9 mouse cellular contexts compared by ENCODE assay signal in the genomic region with DNA sequence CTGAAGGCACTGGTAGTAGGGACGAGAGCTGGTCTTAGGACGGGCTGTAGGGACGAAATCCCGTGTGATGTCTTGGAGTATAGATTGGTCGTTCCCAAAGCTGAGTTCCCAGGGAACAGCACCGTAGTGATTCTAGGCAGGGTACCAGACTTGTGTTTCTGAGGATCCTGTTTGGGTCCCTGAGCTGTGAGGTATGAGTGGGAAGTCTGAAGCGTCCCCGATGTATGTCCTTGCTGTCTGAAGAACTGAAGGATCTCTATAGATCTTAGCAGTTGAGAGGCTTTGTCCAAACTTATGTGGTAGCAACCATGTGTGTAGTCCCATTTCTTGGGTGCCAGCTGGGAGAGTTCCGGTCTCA. TPM values are rescaled to one million over a fixed set of nuclear protein-coding genes. Genes with fewer than 3 reads are reported as not detected.
A peak's percentile ranks its signal among the peaks of the same experiment; 100 is the strongest.
DNase-seq lines count a peak whose midpoint lies in the region; ATAC-seq and TF ChIP-seq lines count a peak whose summit lies in the region.
"Had no signal": no experiment of that assay in that cellular context is flagged by ENCODE, and none has a peak within 500 bp of the region (broad histone marks: within the 10 kb centered on the region; RNA-seq: fewer than 3 reads in every experiment).

No protein-coding gene starts in this region.

- peak overlapping the region in 1 of 2 experiments; percentile 96; a peak in 2 of 4 replicates for H3K27ac ChIP-seq in heart, embryonic 14.5 days (replicated peaks in 1 of 2; ENCODE audit: control insufficient read depth in 1 of 2, insufficient read depth in 1 of 2, low read depth in 2 of 2, low read length in 2 of 2)
- H3K27ac ChIP-seq in forebrain, embryonic 14.5 days (ENCODE audit: low read depth, low read length): 0 out of 2 replicates have a peak overlapping the region, but pooled peaks have one; percentile 49
- peak overlapping the region; percentile 82 for H3K27ac ChIP-seq in liver, postnatal 0 days (ENCODE audit: low read depth)

- H3K27me3 ChIP-seq in heart, embryonic 14.5 days (ENCODE audit: control insufficient read depth, insufficient read depth, low read length): no peaks in the 10 kb centered on the region
- peaks cover 5% of the 10 kb centered on the region; the same call in 1 of the 2 replicates for H3K27me3 ChIP-seq in E14TG2a.4 (ENCODE audit: insufficient read depth, low read length)
- H3K27me3 ChIP-seq in forebrain, embryonic 14.5 days (replicated peaks; ENCODE audit: control insufficient read depth, insufficient read depth, low read length): no peaks in the 10 kb centered on the region
- no peaks in the 10 kb centered on the region for H3K27me3 ChIP-seq in liver, postnatal 0 days (ENCODE audit: insufficient read depth, low read length)
- H3K27me3 ChIP-seq: Patski had no signal

- peak overlapping the region; percentile 76 for H3K4me2 ChIP-seq in heart, embryonic 14.5 days (ENCODE audit: low read length)
- peak overlapping the region; percentile 70 for H3K4me2 ChIP-seq in forebrain, embryonic 14.5 days (ENCODE audit: low read length)
- H3K4me2 ChIP-seq in liver, postnatal 0 days (ENCODE audit: low read depth, low read length): peak overlapping the region; percentile 94

- no peak for DNase-seq in heart, postnatal 4 days
- DNase-seq in forebrain, embryonic 14.5 days (ENCODE audit: low spot score): no peak
- DNase-seq in liver, postnatal 0 days: no peak
- no peak for DNase-seq in spleen, postnatal 14 days (ENCODE audit: low spot score in 2 of 2)
- no peak for DNase-seq in thymus, postnatal 25 days
- DNase-seq in frontal cortex, adult 2 months (ENCODE audit: extremely low spot score in 1 of 2, low spot score in 1 of 2): no peak

- H3K4me3 ChIP-seq in heart, embryonic 14.5 days (ENCODE audit: control insufficient read depth in 1 of 2, insufficient read depth in 1 of 2, low read depth in 1 of 2, low read length in 2 of 2): peak overlapping the region; percentile 65 to 75
- peak overlapping the region; percentile 90 for H3K4me3 ChIP-seq in E14TG2a.4 (replicated peaks; ENCODE audit: low read length)
- peak overlapping the region; percentile 70 for H3K4me3 ChIP-seq in forebrain, embryonic 14.5 days (ENCODE audit: low read depth, low read length)
- H3K4me3 ChIP-seq in liver, postnatal 0 days (ENCODE audit: low read depth, low read length): peak overlapping the region; percentile 84

- WGBS in heart, embryonic 14.5 days: 9% methylated on average over 9 of the region's 9 CpGs
- WGBS in forebrain, embryonic 14.5 days: 11% methylated on average over 9 of the region's 9 CpGs
- 5% methylated on average over 9 of the region's 9 CpGs for WGBS in liver, postnatal 0 days (ENCODE audit: insufficient replicate concordance)

- H3K9me3 ChIP-seq in heart, embryonic 14.5 days (ENCODE audit: control insufficient read depth, low read length): no peaks in the 10 kb centered on the region
- H3K9me3 ChIP-seq in E14TG2a.4 (ENCODE audit: low read length): no peaks in the 10 kb centered on the region
- H3K9me3 ChIP-seq in forebrain, embryonic 14.5 days (replicated peaks; ENCODE audit: control insufficient read depth, low read length): no peaks in the 10 kb centered on the region
- H3K9me3 ChIP-seq in liver, postnatal 0 days (ENCODE audit: low read length): no peaks in the 10 kb centered on the region

- TF ChIP-seq CTCF in E14TG2a.4 (conservative IDR thresholded peaks at IDR 0.05; ENCODE audit: low read length): no peak
- no peak for TF ChIP-seq CTCF in liver, postnatal 0 days (IDR thresholded peaks at IDR 0.05; ENCODE audit: low read depth)

- peak overlapping the region; percentile 85 for H3K9ac ChIP-seq in heart, embryonic 14.5 days (ENCODE audit: low read length)
- H3K9ac ChIP-seq in forebrain, embryonic 14.5 days (ENCODE audit: low read length): peak overlapping the region; percentile 84
- peak overlapping the region; percentile 67 for H3K9ac ChIP-seq in liver, postnatal 0 days (replicated peaks)

- no peak for TF ChIP-seq EP300 in liver, postnatal 0 days (IDR thresholded peaks at IDR 0.05; ENCODE audit: low read depth)

- H3K36me3 ChIP-seq in heart, embryonic 14.5 days (ENCODE audit: control insufficient read depth, insufficient read depth, low read length): peaks cover 28% of the 10 kb centered on the region
- peaks cover 37% of the 10 kb centered on the region for H3K36me3 ChIP-seq in E14TG2a.4 (ENCODE audit: insufficient read depth, low read length)
- peaks cover 27% of the 10 kb centered on the region for H3K36me3 ChIP-seq in forebrain, embryonic 14.5 days (ENCODE audit: control insufficient read depth, insufficient read depth, low read length)
- peaks cover 23% of the 10 kb centered on the region for H3K36me3 ChIP-seq in liver, postnatal 0 days (replicated peaks; ENCODE audit: insufficient read depth, low read length)

- peak; percentile 3 for ATAC-seq in heart, embryonic 14.5 days (ENCODE audit: insufficient number of reproducible peaks, insufficient read depth, low FRiP score, low read depth)
- ATAC-seq in forebrain, embryonic 14.5 days: no peak
- ATAC-seq in liver, postnatal 0 days: no peak

- peaks cover 4 to 11% of the 10 kb centered on the region in 2 experiments for H3K4me1 ChIP-seq in heart, embryonic 14.5 days (ENCODE audit: control insufficient read depth in 2 of 2, insufficient read depth in 2 of 2, low read length in 2 of 2)
- H3K4me1 ChIP-seq in E14TG2a.4 (replicated peaks; ENCODE audit: low read depth, low read length): peaks cover 36% of the 10 kb centered on the region
- peaks cover 11% of the 10 kb centered on the region for H3K4me1 ChIP-seq in forebrain, embryonic 14.5 days (ENCODE audit: control insufficient read depth, insufficient read depth, low read length)
- H3K4me1 ChIP-seq in liver, postnatal 0 days (ENCODE audit: insufficient read depth): peaks cover 28% of the 10 kb centered on the region

RNA-seq across cellular contexts. Expression of a gene that starts 0.7 kb away (rescaled TPM):
- polyA plus RNA-seq in heart, embryonic 14.5 days (2014; fragmentation: Nextera tagmentation; extraction: Ambion mirVana): 47.8 and 48.6 TPM in 2 replicates
- 10 to 100 TPM; 35.6 to 47.5 TPM for total RNA-seq in heart, postnatal 4 days (2021)
- polyA plus RNA-seq in forebrain, embryonic 14.5 days (2014; fragmentation: Nextera tagmentation; extraction: Ambion mirVana): 87.6 and 91.9 TPM in 2 replicates
- 16.8 and 18.7 TPM in 2 replicates for polyA plus RNA-seq in liver, postnatal 0 days (2015; fragmentation: Nextera tagmentation; extraction: Ambion mirVana)
- polyA plus RNA-seq in frontal cortex, adult 2 months (2012; rRNA removed): 267 and 291 TPM in 2 replicates

RNA-seq across cellular contexts. Expression of a gene that starts 19.8 kb away (rescaled TPM):
- polyA plus RNA-seq in heart, embryonic 14.5 days (2014; fragmentation: Nextera tagmentation; extraction: Ambion mirVana): 0.89 and 1.6 TPM in 2 replicates
- total RNA-seq in heart, postnatal 4 days (2021): under 1 TPM; 0.21 to 0.70 TPM
- 7.0 and 8.5 TPM in 2 replicates for polyA plus RNA-seq in forebrain, embryonic 14.5 days (2014; fragmentation: Nextera tagmentation; extraction: Ambion mirVana)
- polyA plus RNA-seq in liver, postnatal 0 days (2015; fragmentation: Nextera tagmentation; extraction: Ambion mirVana): 3.3 and 3.4 TPM in 2 replicates
- polyA plus RNA-seq in frontal cortex, adult 2 months (2012; rRNA removed): 144 and 169 TPM in 2 replicates

RNA-seq across cellular contexts. Expression of a gene that starts 21.7 kb away (rescaled TPM):
- polyA plus RNA-seq in heart, embryonic 14.5 days (2014; fragmentation: Nextera tagmentation; extraction: Ambion mirVana): 26.2 and 27.1 TPM in 2 replicates
- 10 to 100 TPM; 17.5 to 20.9 TPM for total RNA-seq in heart, postnatal 4 days (2021)
- polyA plus RNA-seq in forebrain, embryonic 14.5 days (2014; fragmentation: Nextera tagmentation; extraction: Ambion mirVana): 60.9 and 61.6 TPM in 2 replicates
- 21.3 and 24.4 TPM in 2 replicates for polyA plus RNA-seq in liver, postnatal 0 days (2015; fragmentation: Nextera tagmentation; extraction: Ambion mirVana)
- polyA plus RNA-seq in frontal cortex, adult 2 months (2012; rRNA removed): 73.0 and 74.7 TPM in 2 replicates

RNA-seq across cellular contexts. Expression of a gene that starts 51.8 kb away (rescaled TPM):
- polyA plus RNA-seq in heart, embryonic 14.5 days (2014; fragmentation: Nextera tagmentation; extraction: Ambion mirVana): 0.20 and 0.22 TPM in 2 replicates
- not detected for total RNA-seq in heart, postnatal 4 days (2021)
- 0.62 and 1.1 TPM in 2 replicates for polyA plus RNA-seq in forebrain, embryonic 14.5 days (2014; fragmentation: Nextera tagmentation; extraction: Ambion mirVana)
- 0.05 and 0.06 TPM in 2 replicates for polyA plus RNA-seq in liver, postnatal 0 days (2015; fragmentation: Nextera tagmentation; extraction: Ambion mirVana)
- 0.69 and 0.88 TPM in 2 replicates for polyA plus RNA-seq in frontal cortex, adult 2 months (2012; rRNA removed)

RNA-seq across cellular contexts. Expression of a gene that starts 52.5 kb away (rescaled TPM):
- polyA plus RNA-seq in heart, embryonic 14.5 days (2014; fragmentation: Nextera tagmentation; extraction: Ambion mirVana): 0.65 and 0.67 TPM in 2 replicates
- total RNA-seq in heart, postnatal 4 days (2021): under 1 TPM; 0.27 to 0.36 TPM
- 1.1 and 1.3 TPM in 2 replicates for polyA plus RNA-seq in forebrain, embryonic 14.5 days (2014; fragmentation: Nextera tagmentation; extraction: Ambion mirVana)
- polyA plus RNA-seq in liver, postnatal 0 days (2015; fragmentation: Nextera tagmentation; extraction: Ambion mirVana): 0.14 and 0.18 TPM in 2 replicates
- 2.6 TPM in 2 replicates for polyA plus RNA-seq in frontal cortex, adult 2 months (2012; rRNA removed)

Comparison
In these comparisons a context has a peak if more than half of its experiments do, and no peak if none do; other contexts are left out.
1. RNA of a gene that starts 19.8 kb away (polyA plus RNA-seq): 144 to 169 TPM in frontal cortex, adult 2 months; 7.0 to 8.5 TPM in forebrain, embryonic 14.5 days, 3.3 to 3.4 TPM in liver, postnatal 0 days and 0.89 to 1.6 TPM in heart, embryonic 14.5 days; every median in the first group is over 10 times any median in the second.
2. Peak in every context shown above with its lines, with median percentiles within 50 percentile points of each other: H3K4me2 ChIP-seq, H3K4me3 ChIP-seq and H3K9ac ChIP-seq.